Mouse (Mus musculus): ENCODE measurements around the gene Naa25.

- TF ChIP-seq POLR2A (IDR thresholded peaks at IDR 0.05; ENCODE audit: control insufficient read depth, extremely low read depth, insufficient read depth, low read length, poor library complexity) (no peak), CTCF (IDR thresholded peaks at IDR 0.05; ENCODE audit: borderline replicate concordance, control insufficient read depth, extremely low read depth, insufficient read depth, low read length, poor library complexity) (no peak)
Observed at GRCm38 (mm10) chr5:121400849-121401248, 3.1 kb downstream of the Naa25 start.
